Mouse (Mus musculus) bone marrow, adult 2 months (tissue): Measurements from ENCODE around the gene Nhsl1. TPM values are rescaled to one million over a fixed set of nuclear protein-coding genes. Genes with fewer than 3 reads are reported as not detected.

Experiments
- H3K27ac ChIP-seq: fragments of 200-500 bp; 2 replicates; pipeline ENCODE4 v1.5.1; 2012; ENCODE audit warnings: low read depth, mild to moderate bottlenecking, control low read depth, inconsistent platforms, low read length; ENCODE audit not compliant: control insufficient read depth, poor library complexity, insufficient read depth
- H3K4me1 ChIP-seq: fragments of 200-500 bp; 2 replicates; pipeline ENCODE4 v1.6.1; 2011; ENCODE audit warnings: low read length; ENCODE audit not compliant: control insufficient read depth, insufficient read depth
- H3K4me3 ChIP-seq: fragments of 200-500 bp; replicated peaks from 2 replicates; pipeline ENCODE3; 2011; ENCODE audit warnings: mild to moderate bottlenecking, low read depth, low read length, control low read depth; ENCODE audit not compliant: control insufficient read depth
- CTCF ChIP-seq: fragments of 200-500 bp; IDR thresholded peaks from 2 replicates; pipeline ENCODE4 v1.5.1; 2011; ENCODE audit warnings: low read length, control low read depth; ENCODE audit not compliant: control insufficient read depth, insufficient read depth
- POLR2A ChIP-seq: fragments of 200-500 bp; IDR thresholded peaks from 2 replicates; pipeline ENCODE4 v1.6.1; 2011; ENCODE audit warnings: low read depth, mild to moderate bottlenecking, control low read depth, low read length, borderline replicate concordance; ENCODE audit not compliant: control insufficient read depth
- WGBS: fragments of 180-500 bp; shearing (Covaris S2); methylation state at CpG from one replicate; pipeline ENCODE4 v1.1.7; 2018; 5-methylcytosine and 5-hydroxymethylcytosine counted together
- polyA plus RNA-seq: library from polyadenylated mRNA; stranded (reverse); fragments of >200 nt; gene quantifications from 2 replicates; pipeline ENCODE4 v1.2.4, GENCODE M21; 2011; ENCODE audit warnings: low replicate concordance; ENCODE audit not compliant: missing spikeins, insufficient read depth, insufficient read length

Gene Nhsl1
- polyA plus RNA-seq, 1 experiment = 1.6 TPM

DNA sequence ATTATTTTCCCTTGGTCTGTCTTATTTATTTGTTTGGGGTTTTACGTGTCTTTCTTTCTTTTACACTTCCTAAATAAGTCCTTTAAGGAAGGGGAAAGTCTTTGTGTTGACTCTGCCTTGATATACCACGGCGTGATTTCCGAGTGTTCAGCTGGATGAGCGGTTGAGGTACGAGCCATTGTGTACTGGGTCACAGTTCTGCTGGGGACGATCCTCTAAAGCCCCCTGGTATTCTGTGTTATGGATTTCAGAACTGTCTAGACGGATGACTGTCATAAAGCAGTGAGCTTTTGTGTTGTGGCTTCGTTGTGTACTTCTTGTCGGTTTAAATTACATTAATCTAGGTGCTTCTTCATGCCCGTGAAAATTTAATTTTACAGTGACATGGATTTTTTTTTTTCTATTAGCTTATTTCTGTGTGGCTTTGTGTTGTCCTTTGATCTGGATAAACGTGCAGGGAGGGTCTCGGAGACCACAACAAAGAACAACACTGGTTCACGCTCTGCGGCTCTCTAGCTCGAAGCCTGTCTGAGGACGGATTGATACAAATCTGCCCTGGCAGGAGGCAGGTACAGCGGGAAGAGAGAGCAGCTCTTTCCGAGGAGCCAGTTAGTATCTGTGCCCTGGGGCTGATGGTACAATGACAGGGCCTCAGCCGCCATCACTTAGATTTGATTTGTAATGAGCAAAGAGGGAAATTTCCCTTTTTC is 151.7 kb downstream of the Nhsl1 start:
- WGBS = 74% methylated on average over 20 of the region's 20 CpGs
- H3K27ac ChIP-seq = no peak overlapping the region
- no peaks in the 10 kb centered on the region for H3K4me1 ChIP-seq
- H3K4me3 ChIP-seq = no peak overlapping the region
- TF ChIP-seq POLR2A (no peak), CTCF (no peak)

DNA sequence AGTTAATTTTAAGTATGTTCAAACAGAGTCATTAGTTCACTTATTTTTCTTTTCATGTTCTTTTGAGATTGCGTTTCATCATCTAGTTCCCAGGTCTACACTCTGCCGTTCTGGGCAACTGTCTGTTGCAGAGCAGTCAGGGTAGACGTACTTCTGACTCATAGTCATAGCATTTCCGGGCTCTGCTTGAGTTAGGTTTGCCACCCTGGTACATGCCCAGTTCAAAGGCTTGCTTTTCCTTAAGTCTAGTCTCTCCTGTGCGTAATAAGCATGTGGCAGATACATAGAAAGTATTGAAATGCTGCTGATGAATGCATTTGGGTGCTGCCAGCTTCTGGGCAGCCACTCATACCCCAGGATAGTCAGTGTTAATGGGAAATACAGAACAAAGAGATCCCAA is 152.9 kb downstream of the Nhsl1 start:
- no peak for TF ChIP-seq POLR2A
- TF ChIP-seq CTCF = no peak
- H3K4me1 ChIP-seq = no peaks in the 10 kb centered on the region
- no peak overlapping the region for H3K27ac ChIP-seq
- 83% methylated on average over 5 of the region's 5 CpGs for WGBS
- H3K4me3 ChIP-seq = no peak overlapping the region

DNA sequence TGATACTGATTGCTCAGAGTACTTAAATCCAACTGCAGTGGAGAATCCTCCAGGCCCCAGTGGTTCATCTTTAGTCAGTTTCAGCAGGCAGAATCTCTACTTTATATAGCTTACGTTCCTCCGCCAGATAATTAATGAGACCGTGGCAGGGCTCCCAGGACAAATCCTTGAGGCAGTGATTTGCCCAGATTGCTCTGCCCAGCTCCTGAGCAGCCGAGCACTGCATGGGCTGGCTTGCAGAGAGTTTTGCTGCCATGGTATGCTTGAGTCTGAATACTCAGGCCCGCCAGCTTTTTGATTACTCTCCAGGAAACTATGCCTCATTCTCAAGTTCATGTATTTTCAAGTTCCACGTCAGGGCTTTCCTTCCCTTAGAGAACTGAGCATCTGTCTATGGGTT is 156.3 kb downstream of the Nhsl1 start:
- no peak overlapping the region for H3K27ac ChIP-seq
- TF ChIP-seq POLR2A = no peak
- no peak for TF ChIP-seq CTCF

GRCm38 (mm10) chr10:18478294-18478693 is 159.5 kb downstream of the Nhsl1 start:
- WGBS = 80% methylated on average over 4 of the region's 4 CpGs
- Histone ChIP-seq H3K27ac (no peak overlapping the region), H3K4me3 (no peak overlapping the region), H3K4me1 (no peaks in the 10 kb centered on the region)
- no peak for TF ChIP-seq CTCF
- no peak for TF ChIP-seq POLR2A

More for the DNA sequence above, 156.3 kb downstream of the Nhsl1 start:
- 83% methylated on average over 6 of the region's 6 CpGs for WGBS
- no peak overlapping the region for H3K4me3 ChIP-seq
- no peaks in the 10 kb centered on the region for H3K4me1 ChIP-seq

DNA sequence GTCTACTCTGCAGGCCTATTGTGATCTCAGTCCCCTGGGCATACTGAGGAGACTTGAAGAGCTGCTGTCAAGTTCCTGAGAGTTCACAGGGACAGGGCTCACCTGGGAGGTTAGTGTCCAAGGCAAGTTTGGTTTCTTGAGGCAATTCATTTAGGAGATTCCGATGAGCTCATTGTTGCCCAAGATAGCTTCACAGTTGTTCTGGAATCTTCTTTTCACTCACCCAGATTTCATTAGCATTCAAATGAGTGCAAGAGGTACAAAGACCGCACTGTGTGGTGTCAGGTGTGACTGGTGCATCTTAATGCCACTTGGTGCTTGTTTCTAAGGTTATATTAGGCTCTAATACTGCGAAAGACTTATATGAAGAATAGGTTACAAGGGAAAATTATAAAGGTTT is 160.5 kb downstream of the Nhsl1 start:
- no peak overlapping the region for H3K27ac ChIP-seq
- no peaks in the 10 kb centered on the region for H3K4me1 ChIP-seq
- TF ChIP-seq POLR2A (no peak), CTCF (no peak)
- 81% methylated on average over 3 of the region's 3 CpGs for WGBS
- no peak overlapping the region for H3K4me3 ChIP-seq

DNA sequence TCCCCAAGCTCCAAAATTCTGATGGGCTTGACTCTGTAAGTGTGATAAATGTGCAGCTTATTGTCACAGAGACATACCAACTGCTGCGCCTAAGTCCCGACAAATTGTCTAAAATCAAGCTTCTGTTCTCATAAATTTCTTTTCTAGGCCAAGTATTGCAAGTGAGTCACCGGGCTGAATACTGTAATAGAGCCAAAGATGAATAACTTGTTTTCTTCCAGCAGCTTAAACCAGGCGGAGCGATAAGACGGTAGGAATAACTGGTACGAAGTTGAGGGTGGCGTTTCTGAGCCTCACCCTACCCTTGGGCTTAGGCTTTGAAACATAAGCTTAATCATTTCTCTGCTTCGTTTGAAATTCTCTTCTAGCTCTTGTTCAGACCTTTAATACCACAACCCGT is 162.1 kb downstream of the Nhsl1 start:
- H3K4me1 ChIP-seq = no peaks in the 10 kb centered on the region
- H3K4me3 ChIP-seq = no peak overlapping the region
- TF ChIP-seq POLR2A (no peak), CTCF (no peak)
- 82% methylated on average over 10 of the region's 10 CpGs for WGBS
- H3K27ac ChIP-seq = no peak overlapping the region

DNA sequence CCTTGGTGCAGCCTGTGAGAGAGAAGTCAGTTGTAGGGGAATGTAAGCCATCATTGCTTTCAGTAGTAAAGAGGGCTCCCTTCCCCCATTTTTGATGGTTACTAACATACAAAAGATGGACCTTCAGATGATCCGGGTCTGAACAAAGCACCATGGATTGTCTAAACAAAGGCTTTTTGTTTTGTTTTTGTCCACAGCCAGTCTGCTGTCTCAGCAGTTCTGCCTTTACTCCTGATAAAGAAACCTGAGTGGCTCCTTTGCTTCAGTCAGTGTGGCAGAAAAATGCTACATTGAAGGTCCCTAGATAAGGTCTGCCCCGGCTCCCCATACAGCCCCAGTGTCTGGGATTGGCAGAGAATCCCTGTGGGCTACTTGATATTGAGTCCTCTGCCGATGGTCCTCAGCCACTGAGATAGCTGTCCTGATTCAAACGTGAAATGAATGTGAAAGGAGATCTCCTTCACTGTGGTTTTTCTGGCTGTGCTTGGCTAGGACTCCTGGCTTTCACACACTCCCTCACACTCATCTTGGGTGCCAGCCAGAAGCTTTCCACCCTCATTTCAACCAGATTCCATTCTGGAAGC is 163.9 kb downstream of the Nhsl1 start:
- 64% methylated on average over 4 of the region's 4 CpGs for WGBS
- no peak for TF ChIP-seq CTCF
- no peak for TF ChIP-seq POLR2A
- Histone ChIP-seq H3K4me1 (no peaks in the 10 kb centered on the region), H3K27ac (no peak overlapping the region), H3K4me3 (no peak overlapping the region)

GRCm38 (mm10) chr10:18483658-18484057 is 164.9 kb downstream of the Nhsl1 start:
- no peaks in the 10 kb centered on the region for H3K4me1 ChIP-seq
- TF ChIP-seq POLR2A (no peak), CTCF (no peak)
- WGBS = 81% methylated on average over 3 of the region's 3 CpGs
- no peak overlapping the region for H3K4me3 ChIP-seq
- no peak overlapping the region for H3K27ac ChIP-seq

GRCm38 (mm10) chr10:18484731-18485130 is 165.9 kb downstream of the Nhsl1 start:
- TF ChIP-seq POLR2A (no peak), CTCF (no peak)
- Histone ChIP-seq H3K4me3 (no peak overlapping the region), H3K4me1 (no peaks in the 10 kb centered on the region), H3K27ac (no peak overlapping the region)
- WGBS = 80% methylated on average over 5 of the region's 5 CpGs
